In genomic region chr19:21946262-21946922, GRCm38 (mm10) we compare ENCODE assay signal across 8 mouse cellular contexts.
DNase-seq lines count a peak whose midpoint lies in the region; ATAC-seq lines count a peak whose summit lies in the region.
"Had no signal": no experiment of that assay in that cellular context is flagged by ENCODE, and none has a peak within 500 bp of the region (broad histone marks: within the 10 kb centered on the region; RNA-seq: fewer than 3 reads in every experiment).

No protein-coding gene starts in this region.

- H3K4me2 ChIP-seq in kidney, embryonic 16.5 days (replicated peaks; ENCODE audit: low read depth, low read length) = no peak overlapping the region
- H3K4me2 ChIP-seq in embryonic facial prominence, embryonic 13.5 days = no peak overlapping the region

- no peak overlapping the region for H3K4me3 ChIP-seq in kidney, embryonic 16.5 days (ENCODE audit: low read length)
- no peak overlapping the region for H3K4me3 ChIP-seq in embryonic facial prominence, embryonic 13.5 days

- DNase-seq in kidney, postnatal 36 days = no peak
- DNase-seq in monocyte, adult 2 months (ENCODE audit: low read depth in 1 of 2, low spot score in 2 of 2) = peak; percentile 7 to 18
- no peak for DNase-seq in layer of hippocampus, postnatal 14 days (ENCODE audit: low spot score in 2 of 2)
- DNase-seq in urinary bladder, postnatal 10 days (ENCODE audit: low spot score) = no peak

- H3K27me3 ChIP-seq in kidney, embryonic 16.5 days (ENCODE audit: insufficient read depth, low read length) = no peaks in the 10 kb centered on the region
- H3K27me3 ChIP-seq in embryonic facial prominence, embryonic 13.5 days = no peaks in the 10 kb centered on the region

- no peak overlapping the region for H3K9ac ChIP-seq in kidney, embryonic 16.5 days (replicated peaks; ENCODE audit: low read length)
- no peak overlapping the region for H3K9ac ChIP-seq in embryonic facial prominence, embryonic 13.5 days

- no peaks in the 10 kb centered on the region for H3K4me1 ChIP-seq in kidney, embryonic 16.5 days (ENCODE audit: insufficient read depth, low read length)
- no peaks in the 10 kb centered on the region for H3K4me1 ChIP-seq in embryonic facial prominence, embryonic 13.5 days

- H3K36me3 ChIP-seq in kidney, embryonic 16.5 days (ENCODE audit: insufficient read depth, low read length) = no peaks in the 10 kb centered on the region
- H3K36me3 ChIP-seq in embryonic facial prominence, embryonic 13.5 days = no peaks in the 10 kb centered on the region

- H3K9me3 ChIP-seq in kidney, embryonic 16.5 days (ENCODE audit: low read length) = no peaks in the 10 kb centered on the region
- no peaks in the 10 kb centered on the region for H3K9me3 ChIP-seq in embryonic facial prominence, embryonic 13.5 days

- H3K27ac ChIP-seq in kidney, embryonic 16.5 days (ENCODE audit: low read length) = no peak overlapping the region
- no peak overlapping the region for H3K27ac ChIP-seq in embryonic facial prominence, embryonic 13.5 days
- H3K27ac ChIP-seq: kidney, postnatal 0 days had no signal

- WGBS in kidney, embryonic 16.5 days = 71% methylated on average over 5 of the region's 5 CpGs
- 41% methylated on average over 5 of the region's 5 CpGs for WGBS in embryonic facial prominence, embryonic 13.5 days

- ATAC-seq in kidney, embryonic 16.5 days (ENCODE audit: low FRiP score, low TSS enrichment) = 0 out of 2 replicates have a peak, but pooled peaks have one; percentile 42
- ATAC-seq in CD4-positive, CD25-positive, alpha-beta regulatory T cell, adult 4 months = peak; percentile 91
- 0 out of 2 replicates have a peak, but pooled peaks have one; percentile 15 for ATAC-seq in embryonic facial prominence, embryonic 13.5 days (ENCODE audit: insufficient number of reproducible peaks, insufficient read depth, low FRiP score, low TSS enrichment, low read depth)

Comparison
In these comparisons a context has a peak if more than half of its experiments do, and no peak if none do; other contexts are left out.
1. ATAC-seq: peak in every context shown above with its lines; median percentile 91 in CD4-positive, CD25-positive, alpha-beta regulatory T cell, adult 4 months; 42 in kidney, embryonic 16.5 days; 15 in embryonic facial prominence, embryonic 13.5 days.
2. DNase-seq: peak in monocyte, adult 2 months (2 of 2); none in kidney, postnatal 36 days (0 of 2), layer of hippocampus, postnatal 14 days (0 of 2) and urinary bladder, postnatal 10 days (single experiment).